Mouse (Mus musculus) heart, postnatal 0 days (tissue): ENCODE data around the gene Rd3l.

Experiments used
- CTCF ChIP-seq: IDR thresholded peaks from 2 replicates; pipeline ENCODE4 v1.5.1; 2016; ENCODE audit warnings: antibody characterized with exemption, control low read depth, low read depth
- EP300 ChIP-seq: IDR thresholded peaks from 2 replicates; pipeline ENCODE4 v1.6.1; 2016; ENCODE audit warnings: antibody characterized with exemption, low read depth

- no peak for TF ChIP-seq CTCF
- peak; percentile 97 for TF ChIP-seq EP300
Measured at GRCm38 (mm10) chr12:111945115-111945514, 36.0 kb downstream of the Rd3l start.
